In genomic region chrX:38179891-38180310, GRCm38 (mm10) we compare ENCODE assay signal across 8 mouse cellular contexts. TPM values are rescaled to one million over a fixed set of nuclear protein-coding genes. Genes with fewer than 3 reads are reported as not detected.
DNase-seq lines count a peak whose midpoint lies in the region; ATAC-seq and TF ChIP-seq lines count a peak whose summit lies in the region.
"Not testable (repeated sequence)": the region's sequence is repeated elsewhere in the genome, so short reads cannot be mapped to it uniquely, and the experiment has no call there.

No protein-coding gene starts in this region.

- not testable (repeated sequence) for H3K9me3 ChIP-seq in hindbrain, embryonic 16.5 days (ENCODE audit: control insufficient read depth, low read length)

- H3K4me1 ChIP-seq in hindbrain, embryonic 16.5 days (ENCODE audit: control insufficient read depth, insufficient read depth, low read depth, low read length) = not testable (repeated sequence)

- 39% methylated on average over 19 of the region's 19 CpGs for WGBS in hindbrain, embryonic 16.5 days

- H3K27ac ChIP-seq in hindbrain, embryonic 16.5 days (ENCODE audit: low read depth, low read length); left cerebral cortex, adult 2 months: not testable (repeated sequence)

- peak; percentile 56 for TF ChIP-seq CTCF in left cerebral cortex, adult 2 months (IDR thresholded peaks at IDR 0.05)

- peak overlapping the region; percentile 51 for H3K4me2 ChIP-seq in hindbrain, embryonic 16.5 days (ENCODE audit: low read length)

- not testable (repeated sequence) for H3K36me3 ChIP-seq in hindbrain, embryonic 16.5 days (ENCODE audit: control insufficient read depth, insufficient read depth, low read length)

- peak; percentile 75; the same call in 1 of the 2 replicates for ATAC-seq in common myeloid progenitor, adult 5-6 weeks (replicated peaks; ENCODE audit: low read depth, poor library complexity, severe bottlenecking)
- peak; percentile 85 for ATAC-seq in hindbrain, embryonic 16.5 days

- intact Hi-C loops in gastrocnemius, postnatal 14 days (cut with DNase I; ENCODE audit: low total_unique reads) = not testable (repeated sequence)
- intact Hi-C loops in left cerebral cortex, adult 2 months (cut with DNase I) = loop anchor here (10.0 kb wide), 1 partner anchor 95 kb away; the partner anchor contains the start of gene Rhox11

- H3K4me3 ChIP-seq in hindbrain, embryonic 16.5 days (ENCODE audit: low read length) = peak overlapping the region; percentile 39
- H3K4me3 ChIP-seq in left cerebral cortex, adult 2 months = peak overlapping the region; percentile 22; the same call in 1 of the 2 replicates

- not testable (repeated sequence) for H3K27me3 ChIP-seq in hindbrain, embryonic 16.5 days (replicated peaks; ENCODE audit: control insufficient read depth, insufficient read depth, low read length)

- not testable (repeated sequence) for H3K9ac ChIP-seq in hindbrain, embryonic 16.5 days (ENCODE audit: low read depth, low read length)

- DNase-seq in T-cell, adult 2 months (ENCODE audit: low spot score) = peak; percentile 41
- peak; percentile 16 for DNase-seq in gastrocnemius, postnatal 14 days
- DNase-seq in left cerebral cortex, adult 2 months (ENCODE audit: extremely low spot score in 1 of 2, low spot score in 2 of 2) = peak in 1 of 2 experiments; percentile 15
- DNase-seq in lung, postnatal 36 days = peak; percentile 72
- DNase-seq in retina, embryonic 14.5 days (ENCODE audit: low spot score) = peak; percentile 69
- DNase-seq in urinary bladder, adult 18-20 months (ENCODE audit: low spot score in 2 of 2) = peak; percentile 50

RNA-seq across cellular contexts. Expression of gene Zbtb33, which starts 9.7 kb away (rescaled TPM):
- 30.6 and 31.5 TPM in 2 replicates for total RNA-seq in common myeloid progenitor, adult 5-6 weeks (2017)
- 1 to 10 TPM; 6.8 to 7.3 TPM for total RNA-seq in gastrocnemius, postnatal 14 days (2021)
- 3.4 and 4.3 TPM in 2 replicates for polyA plus RNA-seq in hindbrain, embryonic 16.5 days (2015; fragmentation: Nextera tagmentation; extraction: Ambion mirVana)
- 10 to 100 TPM; 23.1 to 24.1 TPM for total RNA-seq in left cerebral cortex, adult 2 months (2021)

RNA-seq across cellular contexts. Expression of gene Rhox13, which starts 58.9 kb away (rescaled TPM):
- not detected in 2 replicates for total RNA-seq in common myeloid progenitor, adult 5-6 weeks (2017)
- total RNA-seq in gastrocnemius, postnatal 14 days (2021) = not detected
- not detected in 2 replicates for polyA plus RNA-seq in hindbrain, embryonic 16.5 days (2015; fragmentation: Nextera tagmentation; extraction: Ambion mirVana)
- total RNA-seq in left cerebral cortex, adult 2 months (2021) = not detected
